In the genomic region with DNA sequence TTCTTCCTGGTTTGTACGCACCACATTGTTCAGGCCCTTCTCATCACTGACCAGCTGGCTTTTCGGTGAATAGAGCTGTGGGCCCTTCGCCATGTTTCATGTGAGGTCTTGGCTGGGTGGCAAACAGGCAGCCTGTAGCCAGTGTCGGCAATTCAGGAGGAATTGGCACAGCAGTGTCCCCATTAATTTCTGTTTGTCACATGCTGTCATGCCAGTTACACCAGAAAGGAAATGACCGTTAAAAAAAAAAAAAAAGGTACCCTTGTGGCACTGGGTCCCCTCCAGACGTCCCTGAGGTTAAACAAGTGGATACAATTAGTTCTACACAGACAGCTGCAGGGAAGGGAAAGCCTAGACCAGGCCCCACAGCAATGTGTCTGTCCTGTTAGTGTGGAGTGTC, we compare ENCODE assay signal across 8 mouse cellular contexts.
DNase-seq lines count a peak whose midpoint lies in the region; ATAC-seq lines count a peak whose summit lies in the region.

No protein-coding gene starts in this region.

- ATAC-seq in megakaryocyte progenitor cell, adult 5-6 weeks (replicated peaks; ENCODE audit: poor library complexity), result peak; percentile 76

- peak; percentile 34 for DNase-seq in adrenal gland, postnatal 14 days
- DNase-seq in adrenal gland, adult 2 months, result no peak
- peak; percentile 54 to 68 for DNase-seq in layer of hippocampus, postnatal 14 days (ENCODE audit: low spot score in 2 of 2)
- DNase-seq in layer of hippocampus, adult 9-10 months (ENCODE audit: low spot score), result no peak
- peak; percentile 34 for DNase-seq in cerebellum, adult 9-11 months
- no peak for DNase-seq in urinary bladder, postnatal 25 days (ENCODE audit: low spot score)
- no peak for DNase-seq in kidney, postnatal 14 days

Comparison
In these comparisons a context has a peak if more than half of its experiments do, and no peak if none do; other contexts are left out.
1. DNase-seq: peak in adrenal gland, postnatal 14 days (single experiment), layer of hippocampus, postnatal 14 days (2 of 2) and cerebellum, adult 9-11 months (single experiment); none in adrenal gland, adult 2 months (single experiment), layer of hippocampus, adult 9-10 months (single experiment), urinary bladder, postnatal 25 days (single experiment) and kidney, postnatal 14 days (single experiment).